Mouse (Mus musculus): Measurements from ENCODE around the gene Optc.

Optc gene

GRCm38 (mm10) chr1:133907949-133908658 lies at the start of gene Optc:
TSS of gene Optc (minus strand) at chr1:133907999.
- DNase-seq, result peak; percentile 82

- DNase-seq, result no peak
Observed at GRCm38 (mm10) chr1:133954009-133954408, 46.2 kb upstream of the Optc start.

GRCm38 (mm10) chr1:133953261-133953742 lies 45.5 kb upstream of the Optc start:
- peak; percentile 81 for DNase-seq

- no peak for DNase-seq
Observed at GRCm38 (mm10) chr1:133951598-133951997, 43.8 kb upstream of the Optc start.

GRCm38 (mm10) chr1:133950061-133950782 lies 42.4 kb upstream of the Optc start:
- no peak for DNase-seq

- DNase-seq, result no peak
Observed at GRCm38 (mm10) chr1:133945106-133945505, 37.3 kb upstream of the Optc start.

GRCm38 (mm10) chr1:133941904-133942303 lies 34.1 kb upstream of the Optc start:
- DNase-seq, result no peak

GRCm38 (mm10) chr1:133941158-133941860 lies 33.5 kb upstream of the Optc start:
- DNase-seq, result no peak

- no peak for DNase-seq
Observed at GRCm38 (mm10) chr1:133940481-133941092, 32.8 kb upstream of the Optc start.

- DNase-seq, result no peak
Observed at GRCm38 (mm10) chr1:133939708-133940107, 31.9 kb upstream of the Optc start.

- no peak for DNase-seq
Observed at GRCm38 (mm10) chr1:133936169-133936568, 28.4 kb upstream of the Optc start.

GRCm38 (mm10) chr1:133934354-133934963 lies 26.7 kb upstream of the Optc start:
- DNase-seq, result peak; percentile 54

- no peak for DNase-seq
Observed at GRCm38 (mm10) chr1:133933301-133934195, 25.7 kb upstream of the Optc start.

GRCm38 (mm10) chr1:133929980-133930379 lies 22.2 kb upstream of the Optc start:
- no peak for DNase-seq

- no peak for DNase-seq
Observed at GRCm38 (mm10) chr1:133925223-133925622, 17.4 kb upstream of the Optc start.

- DNase-seq, result no peak
Observed at GRCm38 (mm10) chr1:133924141-133924875, 16.5 kb upstream of the Optc start.

GRCm38 (mm10) chr1:133923071-133923470 lies 15.3 kb upstream of the Optc start:
- no peak for DNase-seq

GRCm38 (mm10) chr1:133921304-133921751 lies 13.5 kb upstream of the Optc start, which contains the start of gene Prelp:
TSS of gene Prelp (minus strand) at chr1:133921414.
- no peak for DNase-seq

GRCm38 (mm10) chr1:133920876-133921275 lies 13.1 kb upstream of the Optc start:
- DNase-seq, result no peak

- no peak for DNase-seq
Observed at GRCm38 (mm10) chr1:133920401-133920800, 12.6 kb upstream of the Optc start.

- DNase-seq, result no peak
Observed at GRCm38 (mm10) chr1:133918088-133918470, 10.3 kb upstream of the Optc start.

All from cerebellum, adult 9-10 months (tissue).